Mouse (Mus musculus): ENCODE measurements around the gene Slfn4.

- no peak for TF ChIP-seq POLR2A (IDR thresholded peaks at IDR 0.05; ENCODE audit: insufficient read depth, low read depth, low read length)
- TF ChIP-seq CTCF (IDR thresholded peaks at IDR 0.05; ENCODE audit: insufficient read depth, low read depth, low read length), result no peak
Observed at GRCm38 (mm10) chr11:83192001-83192400, 17.0 kb downstream of the Slfn4 start.

Measured in olfactory bulb, adult 2 months (tissue).